Mouse (Mus musculus) embryonic facial prominence, embryonic 15.5 days (tissue): Measurements from ENCODE around the gene Chaf1a. TPM values are rescaled to one million over a fixed set of nuclear protein-coding genes. Genes with fewer than 3 reads are reported as not detected.

ENCODE experiments used
- ATAC-seq: fragments of 200-750 bp; cut with Nextera tagmentation; 2 replicates; pipeline ENCODE4 v1.8.0; 2017; ENCODE audit warnings: low read depth, moderate TSS enrichment; ENCODE audit not compliant: insufficient number of reproducible peaks, low FRiP score, low TSS enrichment
- H3K27ac ChIP-seq: fragments of 300-500 bp; sonication (generic); replicated peaks from 2 replicates; pipeline ENCODE4 v1.5.1; 2015; ENCODE audit warnings: mild to moderate bottlenecking, inconsistent platforms
- H3K27me3 ChIP-seq: fragments of 300-500 bp; sonication (generic); 2 replicates; pipeline ENCODE4 v1.6.1; 2015; ENCODE audit warnings: inconsistent platforms
- H3K36me3 ChIP-seq: fragments of 300-500 bp; sonication (generic); 2 replicates; pipeline ENCODE4 v1.6.1; 2015; ENCODE audit warnings: mild to moderate bottlenecking, inconsistent platforms
- H3K4me1 ChIP-seq: fragments of 300-500 bp; sonication (generic); 2 replicates; pipeline ENCODE4 v1.6.1; 2015; ENCODE audit warnings: inconsistent platforms
- H3K4me2 ChIP-seq: fragments of 300-500 bp; sonication (generic); replicated peaks from 2 replicates; pipeline ENCODE4 v1.6.1; 2015; ENCODE audit warnings: mild to moderate bottlenecking, inconsistent platforms
- H3K4me3 ChIP-seq: fragments of 300-500 bp; sonication (generic); replicated peaks from 2 replicates; pipeline ENCODE4 v1.5.1; 2015; ENCODE audit warnings: mild to moderate bottlenecking, inconsistent platforms
- H3K9ac ChIP-seq: fragments of 300-500 bp; sonication (generic); 2 replicates; pipeline ENCODE4 v1.6.1; 2015; ENCODE audit warnings: inconsistent platforms
- H3K9me3 ChIP-seq: fragments of 300-500 bp; sonication (generic); replicated peaks from 2 replicates; pipeline ENCODE4 v1.6.1; 2016; ENCODE audit warnings: inconsistent platforms
- WGBS: fragments of 180-500 bp; shearing (Covaris S2); methylation state at CpG from one replicate; pipeline ENCODE4 v1.1.7; 2015; 5-methylcytosine and 5-hydroxymethylcytosine counted together
- polyA plus RNA-seq: library from polyadenylated mRNA; unstranded; fragments of >200 nt; fragmentation: Nextera tagmentation; extraction: Ambion mirVana; gene quantifications from 2 replicates; pipeline ENCODE4 v1.2.1, GENCODE M21; 2015

Gene Chaf1a
- polyA plus RNA-seq, 1 experiment from 2014 or later, result 23.0 TPM

GRCm38 (mm10) chr17:56031431-56031830, 8.8 kb upstream of the Chaf1a start:
- Histone ChIP-seq H3K4me2 (no peak overlapping the region), H3K36me3 (peaks cover 46% of the 10 kb centered on the region), H3K27me3 (no peaks in the 10 kb centered on the region), H3K9ac (no peak overlapping the region), H3K4me1 (peaks cover 56% of the 10 kb centered on the region), H3K4me3 (no peak overlapping the region), H3K27ac (no peak overlapping the region), H3K9me3 (no peaks in the 10 kb centered on the region)
- no peak for ATAC-seq
- 93% methylated on average over 7 of the region's 7 CpGs for WGBS

GRCm38 (mm10) chr17:56032127-56032733, 8.0 kb upstream of the Chaf1a start:
- peaks cover 46% of the 10 kb centered on the region for H3K36me3 ChIP-seq
- no peak overlapping the region for H3K4me2 ChIP-seq
- no peak overlapping the region for H3K4me3 ChIP-seq
- H3K27me3 ChIP-seq, result no peaks in the 10 kb centered on the region
- no peak overlapping the region for H3K27ac ChIP-seq
- peaks cover 59% of the 10 kb centered on the region for H3K4me1 ChIP-seq
- 68% methylated on average over 6 of the region's 6 CpGs for WGBS
- H3K9ac ChIP-seq, result no peak overlapping the region
- ATAC-seq, result no peak
- H3K9me3 ChIP-seq, result no peaks in the 10 kb centered on the region

GRCm38 (mm10) chr17:56032831-56033230, 7.4 kb upstream of the Chaf1a start:
- Histone ChIP-seq H3K27ac (no peak overlapping the region), H3K9me3 (no peaks in the 10 kb centered on the region), H3K9ac (no peak overlapping the region), H3K36me3 (peaks cover 46% of the 10 kb centered on the region), H3K4me1 (peaks cover 56% of the 10 kb centered on the region), H3K27me3 (no peaks in the 10 kb centered on the region), H3K4me3 (no peak overlapping the region), H3K4me2 (peak overlapping the region; percentile 22; the same call in 1 of the 2 replicates)
- 79% methylated on average over 7 of the region's 7 CpGs for WGBS
- no peak for ATAC-seq

GRCm38 (mm10) chr17:56034040-56034725, 6.1 kb upstream of the Chaf1a start:
- Histone ChIP-seq H3K4me2 (peak overlapping the region; percentile 47), H3K36me3 (peaks cover 41% of the 10 kb centered on the region), H3K27ac (peak overlapping the region; percentile 48; the same call in 1 of the 2 replicates), H3K4me1 (peaks cover 51% of the 10 kb centered on the region), H3K9me3 (no peaks in the 10 kb centered on the region), H3K9ac (peak overlapping the region; percentile 6; the same call in 1 of the 2 replicates), H3K27me3 (no peaks in the 10 kb centered on the region), H3K4me3 (peak overlapping the region; percentile 89; the same call in 1 of the 2 replicates)
- 71% methylated on average over 7 of the region's 7 CpGs for WGBS
- ATAC-seq, result no peak

GRCm38 (mm10) chr17:56034726-56035100, 5.5 kb upstream of the Chaf1a start:
- Histone ChIP-seq H3K27me3 (no peaks in the 10 kb centered on the region), H3K4me2 (peak overlapping the region; percentile 47), H3K27ac (peak overlapping the region; percentile 48; the same call in 1 of the 2 replicates), H3K4me3 (peak overlapping the region; percentile 89), H3K36me3 (peaks cover 36% of the 10 kb centered on the region), H3K9me3 (no peaks in the 10 kb centered on the region), H3K9ac (no peak overlapping the region), H3K4me1 (peaks cover 51% of the 10 kb centered on the region)
- ATAC-seq, result no peak
- 85% methylated on average over 6 of the region's 6 CpGs for WGBS

- Histone ChIP-seq H3K27ac (peak overlapping the region; percentile 48; the same call in 1 of the 2 replicates), H3K9ac (peak overlapping the region; percentile 86; the same call in 1 of the 2 replicates), H3K36me3 (peaks cover 34% of the 10 kb centered on the region), H3K27me3 (no peaks in the 10 kb centered on the region), H3K4me3 (peak overlapping the region; percentile 89), H3K9me3 (no peaks in the 10 kb centered on the region), H3K4me1 (peaks cover 51% of the 10 kb centered on the region), H3K4me2 (peak overlapping the region; percentile 47)
- ATAC-seq, result no peak
- 72% methylated on average over 4 of the region's 4 CpGs for WGBS
Measured at GRCm38 (mm10) chr17:56035216-56035615, 5.0 kb upstream of the Chaf1a start.

- Histone ChIP-seq H3K36me3 (peaks cover 24% of the 10 kb centered on the region), H3K9me3 (no peaks in the 10 kb centered on the region), H3K4me1 (peaks cover 51% of the 10 kb centered on the region), H3K27ac (peak within 1 kb of the TSS; percentile 94), H3K4me2 (peak within 1 kb of the TSS; percentile 47), H3K9ac (peak within 1 kb of the TSS; percentile 86), H3K4me3 (peak within 1 kb of the TSS; percentile 89), H3K27me3 (no peaks in the 10 kb centered on the region)
- peak; percentile 89 for ATAC-seq
- WGBS, result under 1% methylated on average over 72 of the region's 74 CpGs
Measured at GRCm38 (mm10) chr17:56036176-56036900, 3.9 kb upstream of the Chaf1a start, which contains the start of gene Sh3gl1. Gene Sh3gl1 (minus strand): TSS chr17:56036635.

- Histone ChIP-seq H3K27me3 (no peaks in the 10 kb centered on the region), H3K9me3 (no peaks in the 10 kb centered on the region), H3K4me1 (peaks cover 53% of the 10 kb centered on the region), H3K36me3 (peaks cover 21% of the 10 kb centered on the region), H3K4me2 (peak overlapping the region; percentile 47), H3K4me3 (peak overlapping the region; percentile 89), H3K9ac (peak overlapping the region; percentile 27), H3K27ac (no peak overlapping the region)
- peak; percentile 4; the same call in 1 of the 2 replicates for ATAC-seq
- WGBS, result 33% methylated on average over 13 of the region's 13 CpGs
Measured at GRCm38 (mm10) chr17:56036901-56037287, 3.3 kb upstream of the Chaf1a start.

GRCm38 (mm10) chr17:56038583-56039261, 1.5 kb upstream of the Chaf1a start:
- Histone ChIP-seq H3K36me3 (peaks cover 20% of the 10 kb centered on the region), H3K4me3 (no peak overlapping the region), H3K27ac (no peak overlapping the region), H3K9me3 (no peaks in the 10 kb centered on the region), H3K27me3 (no peaks in the 10 kb centered on the region), H3K9ac (no peak overlapping the region), H3K4me1 (peaks cover 36% of the 10 kb centered on the region), H3K4me2 (no peak overlapping the region)
- ATAC-seq, result no peak
- 84% methylated on average over 8 of the region's 8 CpGs for WGBS

- H3K27me3 ChIP-seq, result no peaks in the 10 kb centered on the region
- H3K9ac ChIP-seq, result no peak overlapping the region
- no peak for ATAC-seq
- peaks cover 30% of the 10 kb centered on the region for H3K4me1 ChIP-seq
- WGBS, result 81% methylated on average over 4 of the region's 4 CpGs
- peak overlapping the region; percentile 82; the same call in 1 of the 2 replicates for H3K4me2 ChIP-seq
- H3K9me3 ChIP-seq, result no peaks in the 10 kb centered on the region
- H3K27ac ChIP-seq, result no peak overlapping the region
- peaks cover 18% of the 10 kb centered on the region for H3K36me3 ChIP-seq
- H3K4me3 ChIP-seq, result peak overlapping the region; percentile 65
Measured at GRCm38 (mm10) chr17:56039345-56039744, 894 bp upstream of the Chaf1a start.

- no peak for ATAC-seq
- no peaks in the 10 kb centered on the region for H3K27me3 ChIP-seq
- H3K4me1 ChIP-seq, result peaks cover 17% of the 10 kb centered on the region
- H3K36me3 ChIP-seq, result peaks cover 14% of the 10 kb centered on the region
- no peaks in the 10 kb centered on the region for H3K9me3 ChIP-seq
- peak overlapping the region; percentile 70 for H3K27ac ChIP-seq
- peak overlapping the region; percentile 65 for H3K4me3 ChIP-seq
- peak overlapping the region; percentile 78 for H3K9ac ChIP-seq
- peak overlapping the region; percentile 82 for H3K4me2 ChIP-seq
- under 1% methylated on average over 12 of the region's 12 CpGs for WGBS
Measured at GRCm38 (mm10) chr17:56040857-56041163, 571 bp downstream of the Chaf1a start.
